Mouse (Mus musculus) kidney, adult 2 months (tissue): ENCODE data around the gene Rrp7a. TPM values are rescaled to one million over a fixed set of nuclear protein-coding genes. Genes with fewer than 3 reads are reported as not detected.

Experiments
- DNase-seq: peaks from one replicate; pipeline ENCODE4 v3.0.0; 2021
- H3K27ac ChIP-seq: fragments of 200-500 bp; 2 replicates; pipeline ENCODE4 v1.5.1; 2012; ENCODE audit warnings: low read depth, low read length, control low read depth, inconsistent platforms; ENCODE audit not compliant: insufficient read depth
- H3K27me3 ChIP-seq: fragments of 200-500 bp; replicated peaks from 2 replicates; pipeline ENCODE4 v1.6.1; 2012; ENCODE audit warnings: mild to moderate bottlenecking, moderate library complexity, low read length, inconsistent platforms; ENCODE audit not compliant: control insufficient read depth, insufficient read depth
- H3K36me3 ChIP-seq: fragments of 200-500 bp; 2 replicates; pipeline ENCODE4 v1.6.1; 2012; ENCODE audit warnings: mild to moderate bottlenecking, moderate library complexity, low read length, inconsistent platforms; ENCODE audit not compliant: control insufficient read depth, insufficient read depth
- H3K4me1 ChIP-seq: fragments of 200-500 bp; 2 replicates; pipeline ENCODE4 v1.6.1; 2011; ENCODE audit warnings: low read length; ENCODE audit not compliant: control insufficient read depth, insufficient read depth
- H3K4me3 ChIP-seq: fragments of 200-500 bp; 2 replicates; pipeline ENCODE4 v1.5.1; 2011; ENCODE audit warnings: mild to moderate bottlenecking, low read depth, low read length, control low read depth; ENCODE audit not compliant: insufficient read depth
- CTCF ChIP-seq: fragments of 200-500 bp; conservative IDR thresholded peaks from 2 replicates; pipeline ENCODE4 v1.5.1; 2011; ENCODE audit warnings: low read depth, mild to moderate bottlenecking, control low read depth, low read length, moderate library complexity, mixed read lengths; ENCODE audit not compliant: insufficient read depth, insufficient read length
- POLR2A ChIP-seq: fragments of 200-500 bp; IDR thresholded peaks from one replicate; pipeline ENCODE4 v1.6.1; 2011; ENCODE audit warnings: low read depth, low read length, control low read depth
- WGBS: fragments of 180-500 bp; shearing (Covaris S2); methylation state at CpG from one replicate; pipeline ENCODE4 v1.1.7; 2018; 5-methylcytosine and 5-hydroxymethylcytosine counted together
- polyA plus RNA-seq: library from polyadenylated mRNA; depleted of rRNA; stranded (reverse); fragments of >200 nt; gene quantifications from 2 replicates; pipeline ENCODE4 v1.2.3, GENCODE M21; 2012

Gene Rrp7a
- polyA plus RNA-seq, 1 experiment = 110 TPM

GRCm38 (mm10) chr15:83168311-83168710, 45.7 kb upstream of the Rrp7a start:
- 74% methylated on average over 3 of the region's 3 CpGs for WGBS
- DNase-seq = no peak
- H3K4me3 ChIP-seq = no peak overlapping the region
- H3K27me3 ChIP-seq = no peaks in the 10 kb centered on the region
- H3K4me1 ChIP-seq = peaks cover 35% of the 10 kb centered on the region
- no peak for TF ChIP-seq CTCF
- no peak for TF ChIP-seq POLR2A
- no peaks in the 10 kb centered on the region for H3K36me3 ChIP-seq
- no peak overlapping the region for H3K27ac ChIP-seq

- no peak for DNase-seq
These were observed 45.0 kb upstream of the Rrp7a start for GRCm38 (mm10) chr15:83167550-83168065.

GRCm38 (mm10) chr15:83167126-83167525, 44.5 kb upstream of the Rrp7a start:
- TF ChIP-seq POLR2A (no peak), CTCF (no peak)
- WGBS = 49% methylated on average over 5 of the region's 5 CpGs
- Histone ChIP-seq H3K36me3 (no peaks in the 10 kb centered on the region), H3K4me1 (peaks cover 28% of the 10 kb centered on the region; the same call in 1 of the 2 replicates), H3K27me3 (no peaks in the 10 kb centered on the region), H3K4me3 (no peak overlapping the region), H3K27ac (peak overlapping the region; percentile 2)
- no peak for DNase-seq

More at GRCm38 (mm10) chr15:83167550-83168065, 45.0 kb upstream of the Rrp7a start:
- Histone ChIP-seq H3K4me1 (peaks cover 29% of the 10 kb centered on the region), H3K27ac (no peak overlapping the region; the same call in 1 of the 2 replicates), H3K36me3 (no peaks in the 10 kb centered on the region), H3K4me3 (no peak overlapping the region), H3K27me3 (no peaks in the 10 kb centered on the region)
- no peak for TF ChIP-seq CTCF
- no peak for TF ChIP-seq POLR2A
- WGBS = 87% methylated on average over 8 of the region's 8 CpGs

- no peaks in the 10 kb centered on the region for H3K36me3 ChIP-seq
- TF ChIP-seq POLR2A (no peak), CTCF (no peak)
- peaks cover 28% of the 10 kb centered on the region; the same call in 1 of the 2 replicates for H3K4me1 ChIP-seq
- WGBS = 77% methylated on average over 3 of the region's 3 CpGs
- no peak overlapping the region for H3K4me3 ChIP-seq
- DNase-seq = peak; percentile 29
- H3K27ac ChIP-seq = peak overlapping the region; percentile 2; the same call in 1 of the 2 replicates
- H3K27me3 ChIP-seq = no peaks in the 10 kb centered on the region
These were observed 44.0 kb upstream of the Rrp7a start for GRCm38 (mm10) chr15:83166642-83167041.

GRCm38 (mm10) chr15:83165526-83166315, 43.1 kb upstream of the Rrp7a start:
- Histone ChIP-seq H3K36me3 (no peaks in the 10 kb centered on the region), H3K4me3 (no peak overlapping the region), H3K27me3 (no peaks in the 10 kb centered on the region), H3K4me1 (peaks cover 21% of the 10 kb centered on the region; the same call in 1 of the 2 replicates), H3K27ac (no peak overlapping the region)
- no peak for DNase-seq
- TF ChIP-seq CTCF (no peak), POLR2A (no peak)
- WGBS = 93% methylated on average over 13 of the region's 13 CpGs

- H3K36me3 ChIP-seq = 0 out of 2 replicates have a peak, but pooled peaks cover 3% of the 10 kb centered on the region
- H3K27ac ChIP-seq = no peak overlapping the region
- no peaks in the 10 kb centered on the region for H3K27me3 ChIP-seq
- TF ChIP-seq CTCF (no peak), POLR2A (no peak)
- WGBS = 57% methylated on average over 5 of the region's 5 CpGs
- H3K4me1 ChIP-seq = 0 out of 2 replicates have a peak, but pooled peaks cover 18% of the 10 kb centered on the region
- no peak overlapping the region for H3K4me3 ChIP-seq
- DNase-seq = peak; percentile 77
These were observed 42.4 kb upstream of the Rrp7a start for GRCm38 (mm10) chr15:83164971-83165471.
